Mouse (Mus musculus): Measurements from ENCODE around the gene Dock9.
"Not testable (repeated sequence)": the region's sequence is repeated elsewhere in the genome, so short reads cannot be mapped to it uniquely, and the experiment has no call there.

The Dock9 gene

GRCm38 (mm10) chr14:121700013-121700412 lies 97.6 kb downstream of the Dock9 start:
- in situ Hi-C loops (cut with MseI, MboI): no loop called here

GRCm38 (mm10) chr14:121698620-121698950 lies 99.1 kb downstream of the Dock9 start:
- in situ Hi-C loops (cut with MseI, MboI): no loop called here

GRCm38 (mm10) chr14:121697709-121698619 lies 99.7 kb downstream of the Dock9 start:
- in situ Hi-C loops (cut with MseI, MboI): no loop called here

- in situ Hi-C loops (cut with MseI, MboI): no loop called here
These were observed 100.4 kb downstream of the Dock9 start for GRCm38 (mm10) chr14:121697143-121697680.

- in situ Hi-C loops (cut with MseI, MboI): no loop called here
These were observed 101.1 kb downstream of the Dock9 start for GRCm38 (mm10) chr14:121696429-121697118.

GRCm38 (mm10) chr14:121694706-121695105 lies 102.9 kb downstream of the Dock9 start:
- in situ Hi-C loops (cut with MseI, MboI): no loop called here

GRCm38 (mm10) chr14:121693991-121694594 lies 103.5 kb downstream of the Dock9 start:
- in situ Hi-C loops (cut with MseI, MboI): no loop called here

GRCm38 (mm10) chr14:121689649-121690048 lies 108.0 kb downstream of the Dock9 start:
- in situ Hi-C loops (cut with MseI, MboI): not testable (repeated sequence)

- in situ Hi-C loops (cut with MseI, MboI): no loop called here
These were observed 109.5 kb downstream of the Dock9 start for GRCm38 (mm10) chr14:121688175-121688574.

- in situ Hi-C loops (cut with MseI, MboI): no loop called here
These were observed 110.4 kb downstream of the Dock9 start for GRCm38 (mm10) chr14:121687274-121687673.

- in situ Hi-C loops (cut with MseI, MboI): no loop called here
These were observed 118.7 kb downstream of the Dock9 start for GRCm38 (mm10) chr14:121678913-121679312.

GRCm38 (mm10) chr14:121678445-121678844 lies 119.2 kb downstream of the Dock9 start:
- in situ Hi-C loops (cut with MseI, MboI): no loop called here

- in situ Hi-C loops (cut with MseI, MboI): no loop called here
These were observed 120.9 kb downstream of the Dock9 start for GRCm38 (mm10) chr14:121676596-121677330.

- in situ Hi-C loops (cut with MseI, MboI): no loop called here
These were observed 121.5 kb downstream of the Dock9 start for GRCm38 (mm10) chr14:121676121-121676591.

- in situ Hi-C loops (cut with MseI, MboI): no loop called here
These were observed 122.1 kb downstream of the Dock9 start for GRCm38 (mm10) chr14:121675579-121675978.

GRCm38 (mm10) chr14:121675146-121675545 lies 122.5 kb downstream of the Dock9 start:
- in situ Hi-C loops (cut with MseI, MboI): no loop called here

GRCm38 (mm10) chr14:121670016-121670415 lies 127.6 kb downstream of the Dock9 start:
- in situ Hi-C loops (cut with MseI, MboI): no loop called here

GRCm38 (mm10) chr14:121666641-121667274 lies 130.9 kb downstream of the Dock9 start:
- in situ Hi-C loops (cut with MseI, MboI): no loop called here

- in situ Hi-C loops (cut with MseI, MboI): no loop called here
These were observed 131.9 kb downstream of the Dock9 start for GRCm38 (mm10) chr14:121665693-121666273.

- in situ Hi-C loops (cut with MseI, MboI): no loop called here
These were observed 133.7 kb downstream of the Dock9 start for GRCm38 (mm10) chr14:121663913-121664312.

All from mouse trophoblast stem cell (cell line).